Mouse (Mus musculus) ES-Bruce4 (cell line): ENCODE results near the gene Pde4dip.

Experiments
- CTCF ChIP-seq: IDR thresholded peaks from one replicate; pipeline ENCODE4 v1.8.1; 2011; ENCODE audit warnings: low read depth, low read length
- EP300 ChIP-seq: IDR thresholded peaks from 2 replicates; pipeline ENCODE4 v1.6.1; 2011; ENCODE audit warnings: low read depth, low read length; ENCODE audit not compliant: insufficient read depth
- POLR2A ChIP-seq: IDR thresholded peaks from one replicate; pipeline ENCODE4 v1.8.1; 2011; ENCODE audit warnings: low read length; ENCODE audit not compliant: insufficient read depth

DNA sequence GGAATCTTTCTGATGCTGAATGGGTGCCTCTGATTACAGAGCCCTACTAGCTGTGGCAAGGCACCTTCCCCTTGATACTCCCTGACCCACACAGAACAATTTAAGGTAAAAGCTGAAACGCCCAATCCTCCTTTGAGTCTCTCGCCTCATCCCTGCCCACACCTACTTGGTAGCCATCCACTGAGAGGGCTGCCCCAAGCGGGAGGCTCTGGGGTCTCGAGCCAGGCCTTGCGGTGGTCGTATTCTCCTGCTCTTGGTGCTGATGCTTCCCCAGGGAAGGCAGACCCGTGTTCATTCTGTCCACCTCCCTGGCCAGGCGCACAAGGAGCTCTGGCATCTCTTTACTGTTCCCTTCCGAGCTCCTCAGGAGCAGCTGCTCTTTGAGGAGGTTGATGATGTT, 169.4 kb downstream of the Pde4dip start:
- TF ChIP-seq CTCF (no peak), POLR2A (no peak), EP300 (no peak)
